Mouse (Mus musculus) adipocyte (in vitro differentiated cells): Measurements from ENCODE around the gene Scnn1b.

ENCODE experiments used
- DNase-seq: peaks from one replicate; pipeline ENCODE4 v3.0.0-alpha.2; 2016; ENCODE audit warnings: low spot score

Scnn1b gene

GRCm38 (mm10) chr7:121966169-121966568, 101.3 kb downstream of the Scnn1b start:
- DNase-seq, result no peak
